Mouse (Mus musculus) CD4-positive, CD25-positive, alpha-beta regulatory T cell, adult 2 months (primary cell): ENCODE results near the gene Papolb.

Experiments
- DNase-seq: peaks from one replicate; pipeline ENCODE4 v3.0.0-alpha.2; 2012; ENCODE audit warnings: low read depth, low spot score

Papolb gene

DNA sequence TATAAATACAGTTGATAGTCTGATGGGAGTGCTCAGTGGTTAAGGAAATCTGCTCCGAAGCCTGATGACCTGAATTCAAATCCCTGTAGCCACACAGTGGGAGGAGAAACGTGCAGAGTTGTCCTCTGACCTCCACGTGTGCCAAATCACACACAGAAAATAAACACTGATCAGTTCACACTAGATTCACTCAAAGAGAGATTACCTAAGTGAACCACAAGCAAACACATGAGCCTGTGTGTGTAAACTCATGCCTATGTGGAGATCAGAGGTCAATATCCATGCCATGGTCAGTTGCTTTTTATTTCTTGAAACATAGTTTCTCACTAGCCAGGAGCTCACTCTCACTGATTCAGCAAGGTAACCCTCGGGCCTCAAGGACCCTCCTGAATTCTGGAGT is 9.5 kb downstream of the Papolb start:
- DNase-seq: no peak

DNA sequence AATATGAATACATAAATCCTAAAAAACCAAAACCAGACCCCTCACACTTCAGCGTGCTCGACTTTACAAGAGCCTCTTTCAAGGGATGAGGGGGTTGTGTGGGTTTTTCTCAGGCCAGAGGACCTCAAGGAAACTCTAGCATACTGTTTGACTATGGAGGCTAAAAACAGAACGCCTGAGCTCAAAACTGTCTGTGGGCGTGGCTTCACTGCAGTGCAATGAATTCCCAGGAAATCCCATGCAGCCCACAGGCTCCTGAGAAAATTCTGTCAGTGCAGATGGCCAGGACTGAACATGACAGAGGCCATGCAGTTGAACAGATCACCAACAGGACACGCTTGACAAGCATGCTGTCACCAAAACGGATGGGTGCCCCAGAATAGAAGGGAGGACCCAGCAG is 10.9 kb downstream of the Papolb start:
- DNase-seq: no peak

DNA sequence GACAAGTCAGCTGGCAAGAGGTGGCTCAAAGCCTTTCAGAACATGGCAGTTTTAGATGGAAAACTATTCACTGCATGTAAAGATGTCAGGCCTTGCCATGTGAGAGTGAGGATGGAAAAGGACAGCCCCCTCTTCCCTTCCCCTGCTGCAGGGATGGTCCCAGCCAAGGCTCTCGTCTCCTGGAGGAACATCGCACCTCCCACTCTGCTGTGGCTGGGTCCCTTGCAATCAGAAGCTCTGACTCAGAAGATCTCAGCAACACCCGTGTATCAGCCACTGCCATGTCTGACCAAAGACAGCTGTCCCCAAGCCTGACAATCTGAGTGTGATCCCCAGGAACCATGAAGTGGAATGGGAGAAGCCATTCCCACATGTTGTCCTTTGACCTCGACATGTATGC is 17.8 kb downstream of the Papolb start:
- DNase-seq: no peak

DNA sequence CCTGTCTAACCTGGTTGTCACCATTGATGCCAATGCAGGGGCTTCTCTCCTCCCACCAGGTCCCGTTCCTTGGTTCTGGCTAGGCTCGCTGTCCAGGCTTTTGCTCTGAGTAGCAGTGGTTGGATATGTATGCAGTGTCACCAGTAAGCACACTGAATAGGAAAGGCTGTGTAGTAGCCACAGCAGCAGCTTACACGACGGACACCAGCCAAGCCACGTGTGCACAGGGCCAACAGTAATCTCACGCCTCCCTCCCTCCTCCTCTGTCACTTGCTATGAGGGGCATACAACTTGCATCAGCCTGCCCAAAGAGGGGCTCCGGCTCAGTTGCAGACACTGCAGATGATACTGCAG is 19.8 kb downstream of the Papolb start:
- DNase-seq: no peak

DNA sequence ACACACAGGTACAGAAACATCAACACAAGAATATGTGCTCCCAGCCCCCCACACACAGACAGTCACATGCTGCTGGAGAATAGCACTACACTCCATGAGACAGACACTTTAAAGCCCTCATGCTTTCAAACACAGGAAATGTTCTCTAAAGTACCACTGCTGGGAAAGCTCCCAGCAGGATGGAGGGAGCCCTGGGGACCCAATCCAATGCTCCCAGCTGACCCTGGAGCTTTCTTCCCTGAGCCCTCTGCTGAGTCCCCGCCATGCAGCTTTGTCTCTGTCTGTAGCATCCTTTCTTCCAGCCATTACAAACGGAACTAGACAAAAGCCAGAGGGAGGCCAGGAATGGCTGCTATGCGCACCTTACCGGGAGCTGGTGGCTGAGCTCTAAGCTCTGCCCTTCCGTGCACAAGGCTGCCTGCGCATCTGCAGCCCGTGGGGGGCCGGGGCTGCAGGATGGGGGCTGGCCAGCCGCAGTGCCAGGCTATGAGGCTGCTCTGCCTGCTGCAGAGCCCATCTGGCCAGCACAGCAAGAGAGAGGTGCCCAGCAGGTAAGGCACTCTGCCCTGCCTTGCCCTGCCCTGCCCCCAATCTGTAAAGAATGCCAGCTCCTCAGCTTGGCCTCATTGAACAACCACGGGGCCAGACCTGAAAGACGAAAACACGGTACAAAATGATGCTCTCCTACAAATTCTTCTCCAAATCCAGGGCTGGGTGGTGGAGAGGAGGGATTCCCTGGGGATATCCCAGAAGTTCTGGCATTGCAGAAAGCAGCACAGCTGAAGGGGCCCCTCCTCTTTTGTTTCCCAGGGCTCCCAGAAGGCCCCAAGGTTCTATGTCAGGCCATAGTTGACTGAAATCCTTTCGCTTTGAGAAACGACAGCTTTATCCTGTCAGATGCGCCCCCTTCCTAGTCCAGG is 20.5 kb downstream of the Papolb start:
- no peak for DNase-seq

DNA sequence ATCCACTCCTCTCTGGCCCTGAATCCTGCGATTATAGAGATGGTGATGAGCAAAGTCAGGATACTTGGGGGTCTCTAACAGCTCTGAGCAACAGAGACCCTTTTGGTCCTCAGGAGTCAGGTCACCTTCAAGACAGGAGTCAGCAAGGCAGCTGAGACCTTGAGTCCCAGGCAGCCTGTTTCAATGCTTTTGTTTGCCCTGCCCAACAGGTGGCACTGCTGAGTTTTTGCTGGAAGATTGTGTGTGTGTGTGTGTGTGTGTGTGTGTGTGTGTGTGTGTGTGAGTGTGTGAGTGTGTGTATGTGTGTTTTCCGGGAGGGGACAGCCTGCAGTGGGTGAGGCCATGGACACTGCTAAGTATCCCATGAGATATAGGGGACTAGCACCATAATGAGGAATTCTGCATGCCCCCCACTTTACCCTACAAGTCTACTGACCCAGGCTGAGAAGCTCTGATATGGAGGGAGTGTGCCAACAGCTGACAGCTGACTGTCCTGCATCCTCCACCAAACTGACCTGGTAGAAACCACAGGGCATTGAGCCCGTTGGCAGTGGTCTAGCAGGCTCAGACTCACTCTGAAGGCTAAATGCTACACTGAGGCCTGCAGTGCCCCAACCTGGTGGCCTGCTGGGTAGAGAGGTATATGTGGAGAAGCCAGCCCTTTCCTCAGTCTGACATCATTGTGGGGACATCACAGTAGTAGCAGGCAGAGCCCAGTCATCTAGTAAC is 24.0 kb downstream of the Papolb start:
- DNase-seq: peak; percentile 16

DNA sequence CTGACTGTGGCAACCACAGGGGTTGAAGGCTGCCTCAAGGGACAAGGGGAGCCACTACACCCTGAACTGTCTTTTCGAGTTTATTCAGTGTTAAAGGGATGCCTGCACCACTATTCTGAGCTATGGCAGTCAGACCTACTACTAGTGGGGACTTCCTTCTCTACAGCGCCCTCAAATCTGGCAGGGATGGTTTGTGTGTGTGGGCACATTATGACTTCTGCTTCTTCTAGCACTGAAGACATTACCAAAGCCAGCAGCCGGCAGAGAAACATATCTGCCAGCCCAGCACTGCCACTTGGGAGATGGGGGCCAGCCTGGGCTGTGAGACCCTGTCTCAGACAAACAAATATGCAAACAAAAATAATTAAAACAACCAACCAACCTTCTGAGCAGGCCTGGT is 25.7 kb downstream of the Papolb start:
- DNase-seq: no peak

DNA sequence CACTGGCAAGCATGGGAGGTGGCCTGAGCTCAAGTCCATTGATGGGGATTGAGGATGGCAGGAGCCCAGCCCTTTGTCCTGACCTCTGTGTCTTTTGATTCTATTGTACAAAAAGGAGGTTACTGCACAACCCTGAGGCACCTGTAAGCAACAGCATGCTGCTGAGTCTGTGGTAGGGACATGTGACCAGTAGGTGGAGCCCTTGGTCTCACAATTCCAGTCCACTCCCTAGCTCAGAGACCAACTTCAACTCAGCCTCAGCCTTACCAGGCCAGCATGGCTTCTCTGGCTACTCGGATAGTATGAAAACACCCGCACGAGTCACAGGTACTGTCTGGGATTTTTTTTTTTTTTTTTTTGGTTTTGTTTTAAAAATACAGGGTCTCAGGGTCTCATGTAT is 27.5 kb downstream of the Papolb start:
- DNase-seq: peak; percentile 76

DNA sequence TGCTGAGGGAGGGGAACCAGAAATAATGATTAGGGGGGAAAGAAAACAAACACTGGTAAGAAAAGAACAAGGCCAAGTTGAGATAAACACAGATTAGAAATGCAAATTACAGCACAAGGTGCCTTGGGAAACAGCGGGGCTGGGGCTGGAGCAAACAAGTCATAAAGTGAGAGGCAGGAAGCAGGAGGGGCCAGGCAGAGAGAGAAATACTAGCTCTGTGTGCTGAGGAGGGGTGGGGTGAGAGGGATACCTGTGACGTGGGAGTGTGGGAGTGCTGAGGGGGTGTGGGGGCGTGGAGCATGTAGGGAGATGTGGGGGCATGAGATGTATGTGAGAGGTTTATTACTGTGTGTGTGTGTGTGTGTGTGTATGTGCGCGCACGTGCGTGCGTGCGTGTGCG is 29.0 kb downstream of the Papolb start:
- no peak for DNase-seq

DNA sequence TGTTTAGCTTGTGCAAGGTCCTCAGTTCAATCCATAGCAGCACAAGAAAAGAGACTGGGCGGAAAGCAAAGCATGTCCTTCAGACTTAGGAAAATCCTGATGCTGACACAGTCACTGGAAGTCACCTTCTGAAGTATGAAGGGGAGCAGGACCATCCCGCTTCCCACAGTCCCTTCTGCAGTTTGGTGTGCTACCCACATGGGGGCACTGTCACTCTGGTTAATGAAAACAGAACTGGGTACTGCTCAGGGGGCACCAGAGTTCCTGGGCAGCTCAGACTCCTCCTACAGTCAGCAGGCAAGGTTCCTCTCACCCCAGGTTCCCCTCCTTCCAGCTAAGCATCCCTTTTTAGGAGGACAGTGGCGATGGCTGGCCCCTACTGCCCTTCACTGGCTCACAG is 30.9 kb downstream of the Papolb start:
- no peak for DNase-seq

DNA sequence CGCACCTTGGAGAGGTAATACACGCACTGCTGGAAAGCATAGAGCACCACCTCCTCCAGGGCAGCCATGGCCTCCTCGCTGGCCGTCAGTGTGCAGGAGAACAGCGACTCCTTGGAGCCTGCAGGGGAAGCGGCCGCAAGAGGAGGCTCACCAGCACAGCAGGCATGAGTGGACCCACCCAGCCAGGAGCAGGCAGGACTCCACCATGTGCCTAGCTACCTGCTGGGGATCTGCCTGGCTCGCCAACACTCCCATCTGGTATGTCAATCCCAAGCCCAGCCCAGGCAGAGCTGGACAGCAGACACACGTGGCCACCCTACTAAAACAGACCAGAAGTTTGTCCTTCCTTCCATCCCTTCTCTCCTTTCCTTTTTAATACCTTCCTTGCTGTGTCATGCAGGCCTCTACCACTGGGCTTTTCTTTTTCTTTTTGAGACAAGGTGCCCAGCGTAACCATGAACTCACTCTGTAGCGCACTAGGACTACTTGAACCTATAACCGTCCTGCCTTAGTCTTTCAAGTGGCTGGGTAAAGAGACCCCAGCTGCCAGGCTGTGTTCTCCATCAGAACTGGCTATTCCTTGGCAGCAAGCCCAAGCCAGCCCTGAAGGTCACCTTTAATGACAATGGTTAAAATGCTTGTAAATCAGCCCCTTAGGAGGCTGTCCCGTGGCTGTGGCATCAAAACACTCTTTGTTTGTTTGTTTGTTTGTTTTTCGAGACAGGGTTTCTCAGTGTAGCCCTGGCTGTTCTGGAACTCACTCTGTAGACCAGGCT is 34.4 kb downstream of the Papolb start:
- no peak for DNase-seq

DNA sequence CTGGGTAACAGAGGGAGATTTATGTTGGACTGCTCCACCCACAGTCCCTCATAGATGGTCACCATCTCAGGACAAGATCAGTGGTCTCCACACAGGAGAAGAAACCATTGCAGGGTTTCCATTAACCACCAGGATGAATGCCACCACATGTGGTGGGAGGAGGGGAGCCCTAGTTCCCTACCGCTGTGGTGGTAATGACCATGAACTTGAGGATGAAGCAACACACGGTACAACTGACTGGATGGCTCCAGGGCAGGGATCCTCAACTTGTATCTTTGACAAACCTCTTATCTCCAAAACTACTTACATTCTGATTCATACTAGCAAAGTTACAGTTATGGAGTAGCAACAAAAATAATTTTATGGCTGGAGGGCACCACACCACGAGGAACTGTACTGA is 36.6 kb downstream of the Papolb start:
- DNase-seq: no peak

DNA sequence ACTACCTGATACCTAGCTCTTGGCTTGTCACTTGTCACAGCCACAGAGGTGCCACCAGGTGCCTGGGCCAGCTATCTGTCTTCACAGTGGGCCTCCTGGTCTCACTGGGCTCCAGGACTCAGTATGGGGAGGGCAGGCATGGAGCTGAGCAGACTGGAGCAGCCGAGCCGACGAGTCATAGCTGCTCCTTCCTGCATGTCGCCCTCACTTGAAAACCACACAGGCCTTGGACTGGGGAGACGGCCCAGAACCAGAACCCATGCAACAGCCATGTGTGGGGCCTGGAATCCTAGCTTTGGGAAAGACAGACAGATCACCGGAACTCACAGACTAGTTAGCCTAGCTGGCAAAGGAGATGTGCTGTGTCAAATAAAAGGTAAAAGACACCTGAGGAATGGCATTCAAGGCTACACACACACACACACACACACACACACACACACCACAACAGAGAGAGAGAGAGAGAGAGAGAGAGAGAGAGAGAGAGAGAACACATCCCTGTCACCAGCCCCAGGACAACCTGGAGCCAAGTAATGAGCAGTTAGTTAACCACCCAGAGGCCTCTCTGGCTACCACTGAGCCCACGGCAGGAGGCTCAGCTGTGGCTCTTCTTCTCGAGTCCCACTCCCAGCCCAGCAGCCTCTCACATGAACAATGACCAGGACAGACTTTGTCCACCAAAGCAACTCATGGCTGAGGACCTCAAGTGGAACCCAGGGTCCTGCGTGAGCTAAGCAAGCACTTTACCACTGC is 39.7 kb downstream of the Papolb start:
- no peak for DNase-seq

DNA sequence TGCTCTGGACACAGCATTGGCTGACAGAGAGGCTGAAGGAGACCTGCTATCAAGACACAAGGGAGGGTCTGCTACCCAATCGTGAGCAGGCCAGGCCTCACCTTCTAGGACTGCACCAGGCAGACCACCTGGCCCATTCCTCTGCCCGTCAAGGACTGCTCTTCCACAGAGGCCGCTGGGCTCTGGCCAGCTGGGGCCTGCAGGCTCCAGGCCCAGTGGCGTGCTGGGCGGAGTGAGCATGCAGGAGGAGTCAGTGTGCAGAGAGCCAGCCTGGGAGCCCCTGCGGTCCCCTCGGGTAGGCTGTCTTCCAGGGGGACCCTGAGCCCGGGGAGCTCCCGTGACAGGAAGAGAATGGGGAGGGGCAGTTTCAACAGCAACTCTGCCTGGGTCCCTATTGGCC is 43.2 kb downstream of the Papolb start:
- DNase-seq: no peak

DNA sequence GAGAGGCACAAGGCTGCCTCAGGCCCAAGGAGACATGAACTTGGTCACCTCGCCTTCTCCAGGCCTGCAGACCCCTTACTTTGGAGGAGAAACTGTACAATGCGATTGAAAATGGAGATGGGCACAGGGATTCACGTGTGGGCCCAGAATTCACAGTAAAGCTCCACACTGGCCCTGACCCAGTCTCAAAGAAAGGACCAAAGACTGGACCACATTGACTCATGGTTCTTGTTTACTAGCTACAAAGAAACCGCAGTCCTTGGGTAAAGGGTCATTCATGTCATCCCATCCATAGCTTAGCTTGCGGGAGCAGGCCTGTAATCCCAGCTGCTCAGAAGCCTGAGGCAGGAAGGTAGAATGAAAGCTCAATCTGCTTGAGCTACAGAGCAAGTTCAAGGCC is 46.3 kb downstream of the Papolb start:
- DNase-seq: no peak

DNA sequence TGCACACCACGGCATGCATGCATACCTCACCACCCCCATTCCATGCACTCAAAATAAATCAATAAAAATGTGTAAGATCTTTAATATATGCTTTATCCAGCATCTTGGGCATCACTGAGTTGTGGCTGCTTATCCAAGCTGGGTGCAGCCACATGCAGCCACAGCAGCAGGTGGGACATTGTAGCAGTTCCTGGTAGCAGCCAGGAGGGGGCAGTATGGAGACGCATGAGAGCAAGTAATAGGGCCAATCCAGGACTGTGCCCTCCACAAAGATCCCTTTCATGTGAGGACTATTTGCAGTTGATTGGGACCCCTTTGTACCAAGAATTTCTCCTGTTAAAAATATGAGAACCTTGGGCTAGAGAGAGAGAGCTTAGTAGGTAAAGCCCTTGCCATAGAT is 47.4 kb downstream of the Papolb start:
- peak; percentile 78 for DNase-seq

DNA sequence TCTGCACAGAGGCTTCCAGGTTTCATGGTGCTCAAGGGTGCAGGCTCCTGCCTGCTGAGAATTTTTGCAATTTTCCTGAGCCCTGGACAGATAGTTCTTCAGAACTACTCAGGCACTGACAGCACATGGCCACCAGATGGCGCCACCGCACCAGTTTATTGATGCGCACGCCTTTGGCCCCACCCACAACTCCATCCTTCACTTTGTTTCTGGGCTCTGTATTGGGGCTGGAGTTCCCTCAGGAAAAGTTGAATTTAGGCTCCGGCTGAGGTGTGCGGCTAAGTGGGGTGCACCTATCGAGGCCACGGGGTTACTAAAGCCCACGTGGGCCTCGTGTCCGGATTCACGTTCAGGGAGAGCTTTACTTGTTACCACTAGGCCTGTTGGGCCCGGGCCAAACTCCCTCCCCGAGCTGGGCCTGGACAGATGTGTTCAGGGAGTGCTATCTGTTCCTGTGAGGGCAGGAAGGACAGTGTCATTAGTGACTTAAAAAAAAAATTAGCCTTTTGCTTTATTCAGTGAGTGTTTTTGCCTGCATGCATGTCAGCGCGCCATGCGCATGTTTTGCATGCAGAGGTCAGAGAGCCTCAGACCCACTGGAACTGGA is 50.9 kb downstream of the Papolb start:
- DNase-seq: peak; percentile 84

DNA sequence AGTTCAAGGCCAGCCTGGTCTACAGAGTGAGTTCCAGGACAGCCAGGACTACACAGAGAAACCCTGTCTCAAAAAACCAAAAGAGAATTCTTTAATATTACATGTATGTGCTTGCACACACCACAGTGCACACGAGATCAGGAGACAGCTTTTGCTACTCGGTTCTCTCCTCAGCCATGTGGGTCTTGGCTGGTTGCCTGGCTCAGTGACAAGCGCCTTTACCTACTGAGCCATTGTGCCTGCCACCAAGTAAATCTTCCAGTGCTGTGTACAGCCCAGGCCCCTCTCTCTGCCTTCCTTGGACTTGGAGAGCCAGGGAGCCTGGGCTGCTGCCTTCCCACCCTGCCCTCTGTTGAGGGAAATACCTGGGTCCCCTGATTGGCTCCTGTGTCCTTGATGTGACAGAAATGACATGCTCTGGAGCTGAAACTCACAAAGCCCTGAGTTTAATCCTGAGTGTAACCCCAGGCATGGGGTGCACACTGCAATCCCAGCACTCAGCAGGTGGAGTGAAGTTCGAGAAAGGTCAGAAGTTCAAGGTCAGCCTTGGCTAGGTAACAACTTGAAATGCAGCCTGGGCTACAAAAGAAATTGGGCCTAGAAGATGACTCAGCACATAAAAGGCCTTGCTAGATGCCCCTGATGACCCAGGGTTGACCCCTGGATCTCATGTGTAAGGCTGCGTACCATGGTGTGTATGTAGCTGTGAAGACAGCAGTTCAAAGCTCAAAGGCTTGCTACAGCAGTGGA is 51.8 kb downstream of the Papolb start:
- DNase-seq: no peak

DNA sequence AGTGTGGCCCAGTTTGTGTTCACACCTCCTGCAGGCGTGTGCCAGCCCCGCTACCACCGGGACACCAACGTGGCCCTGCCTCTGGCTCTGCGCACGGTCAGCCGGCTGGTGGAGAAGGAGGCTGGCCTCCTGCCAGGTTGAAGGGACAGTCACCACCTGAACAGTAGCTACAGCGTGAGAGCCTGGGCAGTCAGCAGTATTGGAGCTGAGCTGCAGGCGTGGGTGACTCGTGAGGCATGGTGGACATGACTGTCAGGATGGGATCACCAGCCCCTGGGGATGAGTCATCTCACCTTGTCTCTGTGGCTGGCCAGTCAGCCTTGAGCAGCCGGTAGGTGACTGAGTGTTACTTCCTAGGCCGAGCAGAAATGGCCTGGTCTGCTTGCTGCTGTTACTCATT is 52.5 kb downstream of the Papolb start:
- DNase-seq: no peak
